Mouse (Mus musculus) hindbrain, embryonic 10.5 days (tissue): Measurements from ENCODE around the gene Fbxw21. TPM values are rescaled to one million over a fixed set of nuclear protein-coding genes. Genes with fewer than 3 reads are reported as not detected.

Experiments used
- DNase-seq: peaks from one replicate; pipeline ENCODE4 v3.0.0-alpha.2; 2017; ENCODE audit warnings: low spot score
- H3K27ac ChIP-seq: fragments of 300-500 bp; sonication (generic); 2 replicates; pipeline ENCODE4 v1.5.1; 2016; ENCODE audit warnings: mild to moderate bottlenecking, moderate library complexity
- H3K27me3 ChIP-seq: fragments of 300-500 bp; sonication (generic); 2 replicates; pipeline ENCODE4 v1.6.1; 2016; ENCODE audit warnings: mild to moderate bottlenecking; ENCODE audit not compliant: poor library complexity, insufficient read depth, severe bottlenecking
- H3K36me3 ChIP-seq: fragments of 300-500 bp; sonication (generic); 2 replicates; pipeline ENCODE4 v1.6.1; 2016; ENCODE audit warnings: mild to moderate bottlenecking, moderate library complexity
- H3K4me1 ChIP-seq: fragments of 300-500 bp; sonication (generic); replicated peaks from 2 replicates; pipeline ENCODE4 v1.6.1; 2016; ENCODE audit warnings: mild to moderate bottlenecking
- H3K4me3 ChIP-seq: fragments of 300-500 bp; sonication (generic); 2 replicates; pipeline ENCODE4 v1.5.1; 2016; ENCODE audit warnings: mild to moderate bottlenecking, moderate library complexity
- H3K9me3 ChIP-seq: fragments of 300-500 bp; sonication (generic); 2 replicates; pipeline ENCODE4 v1.6.1; 2016; ENCODE audit warnings: mild to moderate bottlenecking, moderate library complexity
- WGBS: fragments of 180-500 bp; shearing (Covaris S2); methylation state at CpG from one replicate; pipeline ENCODE4 v1.1.7; 2016; 5-methylcytosine and 5-hydroxymethylcytosine counted together
- polyA plus RNA-seq: library from polyadenylated mRNA; unstranded; fragments of >200 nt; fragmentation: Nextera tagmentation; extraction: Ambion mirVana; gene quantifications from 2 replicates; pipeline ENCODE4 v1.2.1, GENCODE M21; 2016

The Fbxw21 gene
- polyA plus RNA-seq, 1 experiment from 2014 or later, result not detected

- H3K4me3 ChIP-seq, result no peak overlapping the region
- no peak for DNase-seq
- no peaks in the 10 kb centered on the region for H3K4me1 ChIP-seq
- WGBS, result 83% methylated on average over 3 of the region's 3 CpGs
- no peak overlapping the region for H3K27ac ChIP-seq
- no peaks in the 10 kb centered on the region for H3K27me3 ChIP-seq
- H3K36me3 ChIP-seq, result peaks cover 18% of the 10 kb centered on the region
- H3K9me3 ChIP-seq, result no peaks in the 10 kb centered on the region
These were observed 37.7 kb downstream of the Fbxw21 start for GRCm38 (mm10) chr9:109124164-109124563.

GRCm38 (mm10) chr9:109123266-109123665 lies 38.6 kb downstream of the Fbxw21 start:
- H3K4me3 ChIP-seq, result no peak overlapping the region
- H3K9me3 ChIP-seq, result no peaks in the 10 kb centered on the region
- H3K27ac ChIP-seq, result no peak overlapping the region
- H3K27me3 ChIP-seq, result no peaks in the 10 kb centered on the region
- H3K4me1 ChIP-seq, result no peaks in the 10 kb centered on the region
- WGBS, result 74% methylated on average over 6 of the region's 6 CpGs
- H3K36me3 ChIP-seq, result peaks cover 27% of the 10 kb centered on the region
- no peak for DNase-seq

GRCm38 (mm10) chr9:109122553-109123085 lies 39.2 kb downstream of the Fbxw21 start:
- no peak for DNase-seq
- H3K4me1 ChIP-seq, result no peaks in the 10 kb centered on the region
- H3K36me3 ChIP-seq, result peaks cover 33% of the 10 kb centered on the region
- WGBS, result 51% methylated on average over 2 of the region's 2 CpGs
- H3K4me3 ChIP-seq, result no peak overlapping the region
- no peak overlapping the region for H3K27ac ChIP-seq
- no peaks in the 10 kb centered on the region for H3K27me3 ChIP-seq
- H3K9me3 ChIP-seq, result no peaks in the 10 kb centered on the region

- H3K4me1 ChIP-seq, result no peaks in the 10 kb centered on the region
- H3K27me3 ChIP-seq, result no peaks in the 10 kb centered on the region
These were observed 40.9 kb downstream of the Fbxw21 start for GRCm38 (mm10) chr9:109120956-109121355.

GRCm38 (mm10) chr9:109119571-109119970 lies 42.3 kb downstream of the Fbxw21 start:
- Histone ChIP-seq H3K27me3 (no peaks in the 10 kb centered on the region), H3K4me3 (no peak overlapping the region), H3K4me1 (no peaks in the 10 kb centered on the region), H3K27ac (no peak overlapping the region), H3K36me3 (peaks cover 64% of the 10 kb centered on the region), H3K9me3 (no peaks in the 10 kb centered on the region)
- 94% methylated on average over 9 of the region's 9 CpGs for WGBS
- no peak for DNase-seq

More at GRCm38 (mm10) chr9:109120956-109121355, 40.9 kb downstream of the Fbxw21 start:
- Histone ChIP-seq H3K36me3 (peaks cover 50% of the 10 kb centered on the region), H3K27ac (no peak overlapping the region), H3K4me3 (no peak overlapping the region), H3K9me3 (no peaks in the 10 kb centered on the region)
- 92% methylated on average over 6 of the region's 6 CpGs for WGBS
- DNase-seq, result no peak

GRCm38 (mm10) chr9:109118106-109118505 lies 43.7 kb downstream of the Fbxw21 start:
- Histone ChIP-seq H3K36me3 (peaks cover 78% of the 10 kb centered on the region), H3K4me3 (no peak overlapping the region)

GRCm38 (mm10) chr9:109116205-109116604 lies 45.6 kb downstream of the Fbxw21 start:
- no peak overlapping the region for H3K27ac ChIP-seq
- H3K9me3 ChIP-seq, result no peaks in the 10 kb centered on the region
- DNase-seq, result peak; percentile 2
- 91% methylated on average over 10 of the region's 10 CpGs for WGBS
- H3K4me1 ChIP-seq, result no peaks in the 10 kb centered on the region
- H3K4me3 ChIP-seq, result no peak overlapping the region
- H3K27me3 ChIP-seq, result no peaks in the 10 kb centered on the region
- H3K36me3 ChIP-seq, result peaks cover 97% of the 10 kb centered on the region

More at GRCm38 (mm10) chr9:109118106-109118505, 43.7 kb downstream of the Fbxw21 start:
- no peak for DNase-seq
- H3K27me3 ChIP-seq, result no peaks in the 10 kb centered on the region
- no peaks in the 10 kb centered on the region for H3K9me3 ChIP-seq
- H3K27ac ChIP-seq, result no peak overlapping the region
- WGBS, result 78% methylated on average over 4 of the region's 4 CpGs
- H3K4me1 ChIP-seq, result no peaks in the 10 kb centered on the region

GRCm38 (mm10) chr9:109114871-109115270 lies 47.0 kb downstream of the Fbxw21 start:
- no peak overlapping the region for H3K27ac ChIP-seq
- no peaks in the 10 kb centered on the region for H3K4me1 ChIP-seq
- 91% methylated on average over 7 of the region's 7 CpGs for WGBS
- no peak overlapping the region for H3K4me3 ChIP-seq
- no peaks in the 10 kb centered on the region for H3K27me3 ChIP-seq
- H3K36me3 ChIP-seq, result peaks cover 100% of the 10 kb centered on the region
- DNase-seq, result peak; percentile 1
- no peaks in the 10 kb centered on the region for H3K9me3 ChIP-seq

- Histone ChIP-seq H3K9me3 (no peaks in the 10 kb centered on the region), H3K36me3 (peaks cover 100% of the 10 kb centered on the region), H3K27ac (no peak overlapping the region), H3K4me3 (no peak overlapping the region), H3K27me3 (no peaks in the 10 kb centered on the region), H3K4me1 (no peaks in the 10 kb centered on the region)
- no peak for DNase-seq
- WGBS, result 95% methylated on average over 11 of the region's 11 CpGs
These were observed 47.6 kb downstream of the Fbxw21 start for GRCm38 (mm10) chr9:109114276-109114675.

GRCm38 (mm10) chr9:109113331-109113730 lies 48.5 kb downstream of the Fbxw21 start:
- no peak overlapping the region for H3K27ac ChIP-seq
- WGBS, result 89% methylated on average over 8 of the region's 8 CpGs
- DNase-seq, result no peak
- H3K36me3 ChIP-seq, result peaks cover 100% of the 10 kb centered on the region
- no peaks in the 10 kb centered on the region for H3K9me3 ChIP-seq
- H3K4me3 ChIP-seq, result no peak overlapping the region
- H3K27me3 ChIP-seq, result no peaks in the 10 kb centered on the region
- no peaks in the 10 kb centered on the region for H3K4me1 ChIP-seq

GRCm38 (mm10) chr9:109111591-109111990 lies 50.2 kb downstream of the Fbxw21 start:
- 92% methylated on average over 9 of the region's 9 CpGs for WGBS
- no peak for DNase-seq
- Histone ChIP-seq H3K36me3 (peaks cover 100% of the 10 kb centered on the region), H3K4me3 (no peak overlapping the region), H3K9me3 (no peaks in the 10 kb centered on the region), H3K27me3 (no peaks in the 10 kb centered on the region), H3K27ac (no peak overlapping the region), H3K4me1 (no peaks in the 10 kb centered on the region)

GRCm38 (mm10) chr9:109111101-109111500 lies 50.7 kb downstream of the Fbxw21 start:
- Histone ChIP-seq H3K36me3 (peaks cover 100% of the 10 kb centered on the region), H3K27ac (no peak overlapping the region), H3K4me3 (no peak overlapping the region), H3K27me3 (no peaks in the 10 kb centered on the region), H3K4me1 (no peaks in the 10 kb centered on the region), H3K9me3 (no peaks in the 10 kb centered on the region)
- WGBS, result 86% methylated on average over 4 of the region's 4 CpGs
- DNase-seq, result no peak

- peaks cover 100% of the 10 kb centered on the region for H3K36me3 ChIP-seq
- H3K4me1 ChIP-seq, result no peaks in the 10 kb centered on the region
- no peak overlapping the region for H3K27ac ChIP-seq
- no peak overlapping the region for H3K4me3 ChIP-seq
- H3K27me3 ChIP-seq, result no peaks in the 10 kb centered on the region
- DNase-seq, result no peak
- no peaks in the 10 kb centered on the region for H3K9me3 ChIP-seq
- WGBS, result 91% methylated on average over 11 of the region's 11 CpGs
These were observed 51.6 kb downstream of the Fbxw21 start for GRCm38 (mm10) chr9:109110240-109110639.

GRCm38 (mm10) chr9:109107341-109107740 lies 54.5 kb downstream of the Fbxw21 start:
- H3K9me3 ChIP-seq, result no peaks in the 10 kb centered on the region
- DNase-seq, result no peak
- WGBS, result 86% methylated on average over 6 of the region's 6 CpGs
- 0 out of 2 replicates have a peak, but pooled peaks cover 8% of the 10 kb centered on the region for H3K4me1 ChIP-seq
- no peak overlapping the region for H3K4me3 ChIP-seq
- no peaks in the 10 kb centered on the region for H3K27me3 ChIP-seq
- peaks cover 100% of the 10 kb centered on the region for H3K36me3 ChIP-seq
- no peak overlapping the region for H3K27ac ChIP-seq
